Mouse (Mus musculus) stomach, postnatal 0 days (tissue): Measurements from ENCODE around the gene Gmds.

Experiments used
- CTCF ChIP-seq: IDR thresholded peaks from 2 replicates; pipeline ENCODE4 v1.5.1; 2016; ENCODE audit warnings: antibody characterized with exemption, low read depth, mild to moderate bottlenecking, moderate library complexity
- EP300 ChIP-seq: optimal IDR thresholded peaks from 2 replicates; pipeline ENCODE3; 2016; ENCODE audit warnings: antibody characterized with exemption

DNA sequence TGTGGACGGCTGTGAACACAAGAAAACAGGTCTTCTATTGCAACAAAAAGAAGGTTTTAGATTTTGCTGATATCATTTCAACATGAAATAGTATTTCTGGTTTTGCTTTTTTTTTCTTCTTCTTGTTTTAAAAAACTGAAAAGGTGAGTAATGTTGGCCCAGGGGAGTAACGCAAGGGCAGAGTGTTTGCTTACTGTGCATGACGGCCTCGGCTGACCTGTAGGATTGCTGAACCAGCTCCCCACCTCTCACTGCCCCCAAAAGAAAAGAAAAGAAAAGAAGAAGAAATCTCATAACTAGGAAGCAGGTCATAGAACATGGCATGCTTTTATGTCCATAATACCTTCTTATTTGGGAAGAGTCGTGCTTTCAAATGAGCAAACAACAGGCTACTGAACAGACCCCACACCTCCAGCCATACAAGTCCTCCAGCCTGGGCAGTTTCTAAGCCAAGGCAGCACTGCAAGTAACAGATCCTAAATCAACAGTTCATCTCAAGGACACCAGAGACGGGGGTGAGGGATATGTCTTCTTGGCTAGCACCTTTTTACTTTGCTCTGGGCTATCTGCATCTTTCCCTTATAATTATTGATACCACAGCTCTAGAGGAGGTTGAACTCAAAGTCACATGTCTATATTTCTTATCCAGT, 303.6 kb downstream of the Gmds start:
- TF ChIP-seq CTCF = no peak
- TF ChIP-seq EP300 = no peak
